Mouse (Mus musculus): ENCODE data around the gene Rcn2.
A peak's percentile ranks its signal among the peaks of the same experiment; 100 is the strongest.
"Not testable (repeated sequence)": the region's sequence is repeated elsewhere in the genome, so short reads cannot be mapped to it uniquely, and the experiment has no call there.

The Rcn2 gene

DNA sequence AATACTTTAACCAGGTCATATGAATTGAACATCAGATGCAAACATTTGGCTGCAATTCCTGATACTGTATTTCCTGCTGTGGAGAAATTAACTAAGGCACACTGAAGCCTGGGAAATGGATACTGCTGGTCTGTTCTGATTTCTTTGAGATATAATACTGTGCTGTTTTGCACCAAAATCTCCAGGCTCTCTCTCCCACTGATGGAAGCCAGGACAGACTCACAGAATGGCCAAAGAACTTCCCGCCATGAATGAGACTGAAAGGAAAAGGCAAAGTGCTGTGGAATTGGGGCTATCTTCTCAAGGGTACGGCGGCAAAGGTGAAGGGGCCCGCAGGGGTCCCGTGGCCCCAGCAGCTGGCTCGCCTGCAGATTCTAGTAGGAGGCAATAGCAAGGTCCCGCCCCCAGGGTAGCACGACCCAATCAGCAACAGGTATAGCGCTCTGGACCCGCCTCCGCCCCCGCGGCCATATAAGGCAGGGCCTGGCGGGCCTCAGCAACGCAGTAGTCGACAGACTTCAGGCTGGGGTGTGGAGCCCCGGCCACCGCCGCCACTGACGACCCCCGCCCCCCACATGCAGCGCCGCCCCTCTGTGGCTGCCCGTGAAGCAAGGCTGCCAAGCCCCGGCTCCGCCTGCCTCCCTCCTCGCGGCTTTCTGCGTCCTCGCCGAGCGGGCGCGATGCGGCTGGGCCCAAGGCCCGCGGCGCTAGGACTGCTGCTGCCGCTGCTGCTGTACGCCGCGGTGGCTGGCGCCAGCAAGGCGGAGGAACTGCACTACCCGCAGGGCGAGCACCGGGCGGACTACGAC is at the start of gene Rcn2:
Gene Rcn2, plus strand, starts transcription at position 474 of the 809 bp plus-strand sequence.
- peak; percentile 92 to 97 for DNase-seq (ENCODE audit: low spot score in 2 of 2)

- not testable (repeated sequence) for DNase-seq (ENCODE audit: low spot score in 2 of 2)
Observed at GRCm38 (mm10) chr9:56004679-56005078, 37.0 kb upstream of the Rcn2 start.

DNA sequence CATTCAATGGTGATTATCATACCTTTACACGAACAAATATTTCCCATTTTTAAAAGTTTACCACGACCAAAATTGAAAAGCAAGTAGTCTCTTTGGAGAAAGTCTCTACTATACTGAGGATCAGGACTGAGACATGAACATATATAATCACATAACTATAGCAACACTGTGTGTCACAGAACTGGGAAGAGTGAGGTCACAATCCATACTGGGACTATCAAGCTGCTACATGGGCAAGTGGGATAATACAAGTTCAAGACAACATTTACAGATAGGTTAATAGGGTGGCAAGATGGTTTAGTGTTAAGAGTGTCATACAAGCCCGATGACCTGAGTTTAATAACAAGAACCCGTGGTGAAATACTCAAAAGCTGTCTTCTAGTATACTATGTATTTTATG is 31.2 kb upstream of the Rcn2 start, which contains the start of gene 4930563M21Rik:
Gene 4930563M21Rik, minus strand, starts transcription at position 101 of the 400 bp plus-strand sequence.
- DNase-seq (ENCODE audit: low spot score in 2 of 2) = no peak

GRCm38 (mm10) chr9:56024772-56025171 is 16.9 kb upstream of the Rcn2 start:
- DNase-seq (ENCODE audit: low spot score in 2 of 2) = no peak

GRCm38 (mm10) chr9:56027292-56027691 is 14.4 kb upstream of the Rcn2 start:
- no peak for DNase-seq (ENCODE audit: low spot score in 2 of 2)

- DNase-seq (ENCODE audit: low spot score in 2 of 2) = no peak
Observed at GRCm38 (mm10) chr9:56032219-56032618, 9.4 kb upstream of the Rcn2 start.

DNA sequence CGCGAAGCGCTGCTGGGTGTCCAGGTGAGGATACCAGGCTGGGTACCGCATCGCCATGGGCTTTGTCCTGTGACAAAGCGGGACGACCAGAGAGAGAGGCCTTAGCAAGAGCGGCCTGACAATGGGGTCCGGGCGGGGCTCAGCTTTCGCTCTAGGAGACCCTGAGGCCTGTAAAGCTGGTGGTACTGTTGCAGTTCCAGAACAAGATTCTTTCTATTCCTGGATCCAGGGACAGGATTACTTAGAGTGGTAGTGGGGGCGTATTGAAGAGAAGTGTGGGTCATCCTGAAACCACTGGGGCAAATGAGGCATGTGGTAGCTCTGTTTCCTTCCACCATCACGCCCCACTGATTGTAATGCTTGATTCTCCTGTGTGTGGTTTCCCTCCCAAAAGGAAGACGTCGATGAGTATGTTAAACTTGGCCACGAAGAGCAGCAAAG is 556 bp downstream of the Rcn2 start:
- no peak for DNase-seq (ENCODE audit: low spot score in 2 of 2)

GRCm38 (mm10) chr9:56053796-56054195 is 12.2 kb downstream of the Rcn2 start:
- no peak for DNase-seq (ENCODE audit: low spot score in 2 of 2)

GRCm38 (mm10) chr9:56056147-56056546 is 14.5 kb downstream of the Rcn2 start:
- DNase-seq (ENCODE audit: low spot score in 2 of 2) = no peak

- no peak for DNase-seq (ENCODE audit: low spot score in 2 of 2)
Observed at GRCm38 (mm10) chr9:56062336-56062735, 20.7 kb downstream of the Rcn2 start.

DNA sequence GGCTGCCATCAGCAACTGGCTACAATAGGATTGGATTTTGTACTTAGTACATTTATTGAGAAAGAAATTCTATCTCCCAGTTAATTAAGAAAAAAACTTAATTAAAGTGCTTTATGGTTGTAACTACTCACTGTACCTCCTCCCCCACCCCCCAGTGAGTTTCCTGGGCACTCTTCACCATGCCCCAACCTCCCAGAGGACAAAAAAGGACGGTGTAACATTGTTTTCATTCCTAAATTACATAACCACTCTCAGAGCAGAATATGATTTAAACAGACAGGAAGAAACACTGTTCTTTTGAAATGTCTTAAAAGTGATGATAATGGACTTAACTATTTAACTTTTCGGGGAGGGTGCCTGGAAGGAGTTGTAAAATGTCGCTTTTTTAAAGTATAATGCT is 23.4 kb downstream of the Rcn2 start:
- no peak for DNase-seq (ENCODE audit: low spot score in 2 of 2)

DNA sequence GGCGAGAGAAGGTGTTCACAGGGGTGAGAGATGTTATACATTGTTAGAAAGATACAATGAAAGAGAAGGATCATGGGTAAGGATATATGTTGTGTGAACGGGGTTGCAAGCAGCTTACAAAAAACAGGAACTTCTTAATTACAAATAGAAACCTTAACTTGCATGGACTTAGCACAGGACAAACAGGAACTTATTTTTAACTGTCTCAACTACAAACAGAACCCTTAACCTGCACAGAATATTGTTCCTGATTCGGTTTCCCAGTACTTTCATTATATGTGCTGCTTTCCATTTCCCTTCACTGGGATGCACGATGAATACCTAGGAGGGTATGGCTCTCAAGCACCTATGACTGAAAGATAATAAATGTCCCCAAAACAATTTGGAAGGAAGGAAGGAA is 26.3 kb downstream of the Rcn2 start:
- no peak for DNase-seq (ENCODE audit: low spot score in 2 of 2)

- no peak for DNase-seq (ENCODE audit: low spot score in 2 of 2)
Observed at GRCm38 (mm10) chr9:56068630-56069029, 27.0 kb downstream of the Rcn2 start.

GRCm38 (mm10) chr9:56072861-56073260 is 31.2 kb downstream of the Rcn2 start:
- DNase-seq (ENCODE audit: low spot score in 2 of 2) = no peak

DNA sequence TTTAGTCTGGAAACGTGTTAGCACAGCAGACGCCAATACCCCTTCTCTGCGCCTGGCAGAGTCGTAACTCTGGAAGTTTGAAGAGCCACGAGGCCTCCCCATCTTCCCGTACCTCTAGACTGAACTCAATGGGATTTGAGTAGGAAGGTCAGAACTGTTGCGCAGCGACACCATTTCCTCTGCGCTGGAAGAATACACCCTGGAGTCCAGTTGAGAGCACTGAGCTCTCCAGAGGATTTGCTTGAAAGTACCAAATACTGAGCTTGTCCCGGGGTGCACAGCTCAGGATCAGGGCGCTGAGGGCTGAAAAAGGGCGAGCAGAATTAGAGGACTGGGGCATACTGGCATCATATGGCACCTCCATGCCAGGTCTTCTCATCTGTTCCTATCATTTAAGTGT is 33.2 kb downstream of the Rcn2 start:
- no peak for DNase-seq (ENCODE audit: low spot score in 2 of 2)

- DNase-seq (ENCODE audit: low spot score in 2 of 2) = peak in 1 of 2 experiments; percentile 45
Observed at GRCm38 (mm10) chr9:56075264-56075663, 33.6 kb downstream of the Rcn2 start.

DNA sequence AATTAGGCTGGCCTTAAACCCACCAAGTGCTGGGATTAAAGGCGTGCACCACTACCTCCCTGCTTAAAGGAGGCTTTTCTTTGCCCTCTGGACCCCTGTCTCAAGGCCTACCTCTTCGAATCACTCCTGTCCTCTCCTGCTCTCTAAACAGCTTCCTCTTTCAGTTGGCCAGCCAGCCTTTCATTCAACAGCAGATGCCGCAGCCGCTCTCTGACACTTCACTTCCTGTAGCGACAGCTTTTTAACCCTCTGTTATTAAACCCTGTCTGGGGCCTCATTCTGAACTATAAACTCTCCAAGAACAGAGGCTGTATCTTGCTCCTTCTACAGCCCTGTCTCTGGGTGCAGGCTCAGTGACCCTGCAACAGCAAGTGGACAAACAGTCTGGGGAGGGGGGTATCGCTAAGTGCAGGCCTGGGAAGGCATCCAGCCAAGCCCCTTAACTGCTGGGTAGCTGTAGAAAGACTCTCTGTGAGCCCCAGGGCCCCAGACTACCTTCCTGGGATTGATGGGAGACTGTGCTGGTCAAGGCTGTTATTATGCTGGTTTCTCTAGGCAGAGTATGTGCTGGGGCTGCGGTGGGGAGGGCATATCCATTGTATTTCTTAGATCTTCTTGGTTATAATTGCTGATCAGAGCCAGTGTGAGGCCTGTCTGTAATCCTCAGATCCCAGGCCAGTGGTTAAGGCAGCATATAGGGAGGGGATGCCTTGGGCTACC is 34.4 kb downstream of the Rcn2 start:
- DNase-seq (ENCODE audit: low spot score in 2 of 2) = no peak

DNA sequence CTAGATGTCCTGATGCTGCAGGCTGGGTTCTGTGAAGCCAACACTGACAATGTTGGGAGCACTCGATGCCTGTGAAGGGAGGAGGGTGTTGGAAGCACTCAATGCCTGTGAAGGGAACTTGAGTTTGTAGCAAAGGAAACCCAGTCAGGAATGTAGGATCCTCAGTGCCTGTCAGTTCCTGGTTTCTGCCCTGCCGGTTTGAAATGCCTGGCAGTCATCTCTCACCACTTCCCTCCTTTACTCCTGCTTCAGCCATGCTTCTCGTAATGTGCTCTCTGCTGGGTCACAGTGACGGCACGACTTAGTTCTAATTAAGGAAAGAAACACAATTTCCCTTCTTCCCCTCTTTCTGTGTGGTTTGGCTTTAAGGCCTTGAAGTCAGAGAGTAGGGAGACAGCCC is 37.9 kb downstream of the Rcn2 start:
- DNase-seq (ENCODE audit: low spot score in 2 of 2) = no peak

- DNase-seq (ENCODE audit: low spot score in 2 of 2) = no peak
Observed at GRCm38 (mm10) chr9:56086524-56086923, 44.9 kb downstream of the Rcn2 start.

- peak; percentile 48 to 71 for DNase-seq (ENCODE audit: low spot score in 2 of 2)
Observed at GRCm38 (mm10) chr9:56089778-56090520, 48.3 kb downstream of the Rcn2 start, which contains the start of gene Pstpip1. TSS of gene Pstpip1 (plus strand) at chr9:56089962.

DNA sequence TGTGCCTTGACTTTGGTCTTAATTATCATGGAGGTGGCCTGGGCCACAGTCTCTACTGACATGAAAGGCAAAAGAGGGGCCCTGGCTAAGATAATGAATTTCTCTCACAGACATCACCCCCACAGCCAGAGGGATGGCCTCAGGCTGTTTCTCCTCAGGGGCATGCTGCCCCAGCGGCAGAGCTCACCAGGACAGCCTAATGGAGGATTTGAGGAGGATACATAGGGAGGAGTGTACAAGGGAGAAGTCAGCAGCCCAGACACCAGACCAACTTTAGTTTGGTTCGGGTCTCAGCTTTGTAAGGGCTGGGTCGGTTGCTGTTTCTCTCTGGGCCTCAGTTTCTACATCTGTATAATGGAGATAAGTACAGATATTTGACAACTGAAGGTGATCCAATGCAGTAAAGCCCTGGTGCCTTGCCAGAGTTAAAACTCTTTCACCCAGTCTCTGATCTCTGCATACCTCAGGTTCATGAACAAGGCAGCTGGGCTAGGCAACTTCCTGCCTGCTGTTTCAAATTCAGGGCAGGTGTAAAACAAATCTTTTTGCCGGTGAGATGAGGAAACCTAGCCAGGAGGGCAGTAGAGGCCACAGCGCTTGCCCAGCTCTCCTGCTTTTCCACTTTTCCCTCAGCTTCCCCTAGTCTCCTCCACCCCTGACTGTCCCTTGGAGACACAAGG is 49.0 kb downstream of the Rcn2 start:
- DNase-seq (ENCODE audit: low spot score in 2 of 2) = no peak

- no peak for DNase-seq (ENCODE audit: low spot score in 2 of 2)
Observed at GRCm38 (mm10) chr9:56092102-56092501, 50.5 kb downstream of the Rcn2 start.
